Mouse (Mus musculus) testis, adult 2 months (tissue): Measurements from ENCODE around the gene Actn1.

Source experiments
- CTCF ChIP-seq: fragments of 200-500 bp; IDR thresholded peaks from 2 replicates; pipeline ENCODE4 v1.5.1; 2012; ENCODE audit warnings: low read depth, mild to moderate bottlenecking, inconsistent platforms, low read length, moderate library complexity; ENCODE audit not compliant: control insufficient read depth, insufficient read depth, insufficient replicate concordance
- POLR2A ChIP-seq: fragments of 200-500 bp; IDR thresholded peaks from 2 replicates; pipeline ENCODE4 v1.6.1; 2012; ENCODE audit warnings: low read depth, mild to moderate bottlenecking, inconsistent platforms, low read length, moderate library complexity; ENCODE audit not compliant: control insufficient read depth

DNA sequence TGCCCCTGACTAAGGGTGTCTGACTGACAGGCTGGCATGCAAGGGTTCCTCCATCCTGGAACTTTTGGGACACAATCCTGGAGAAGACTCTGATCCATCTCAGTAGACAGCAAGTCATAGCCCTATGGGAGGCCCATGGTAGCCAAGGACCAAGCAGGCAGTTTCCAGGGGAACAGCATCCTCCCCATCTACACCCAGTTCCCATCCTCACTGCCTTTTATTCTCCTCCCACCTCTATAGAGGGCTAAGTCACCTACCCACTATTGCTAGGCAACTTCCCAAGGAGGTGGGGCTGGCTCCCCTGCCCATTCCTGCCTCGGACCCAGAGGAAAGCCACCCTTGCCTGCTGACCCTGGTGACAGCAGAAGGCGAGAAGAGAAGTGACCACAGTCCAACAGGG, 8.2 kb downstream of the Actn1 start:
- TF ChIP-seq CTCF (no peak), POLR2A (no peak)
